Mouse (Mus musculus): ENCODE results near the gene Atxn1l. TPM values are rescaled to one million over a fixed set of nuclear protein-coding genes. Genes with fewer than 3 reads are reported as not detected.

Atxn1l gene
- polyA plus RNA-seq (2014; fragmentation: Nextera tagmentation; extraction: Ambion mirVana): 4.6 TPM in 2 replicates

DNA sequence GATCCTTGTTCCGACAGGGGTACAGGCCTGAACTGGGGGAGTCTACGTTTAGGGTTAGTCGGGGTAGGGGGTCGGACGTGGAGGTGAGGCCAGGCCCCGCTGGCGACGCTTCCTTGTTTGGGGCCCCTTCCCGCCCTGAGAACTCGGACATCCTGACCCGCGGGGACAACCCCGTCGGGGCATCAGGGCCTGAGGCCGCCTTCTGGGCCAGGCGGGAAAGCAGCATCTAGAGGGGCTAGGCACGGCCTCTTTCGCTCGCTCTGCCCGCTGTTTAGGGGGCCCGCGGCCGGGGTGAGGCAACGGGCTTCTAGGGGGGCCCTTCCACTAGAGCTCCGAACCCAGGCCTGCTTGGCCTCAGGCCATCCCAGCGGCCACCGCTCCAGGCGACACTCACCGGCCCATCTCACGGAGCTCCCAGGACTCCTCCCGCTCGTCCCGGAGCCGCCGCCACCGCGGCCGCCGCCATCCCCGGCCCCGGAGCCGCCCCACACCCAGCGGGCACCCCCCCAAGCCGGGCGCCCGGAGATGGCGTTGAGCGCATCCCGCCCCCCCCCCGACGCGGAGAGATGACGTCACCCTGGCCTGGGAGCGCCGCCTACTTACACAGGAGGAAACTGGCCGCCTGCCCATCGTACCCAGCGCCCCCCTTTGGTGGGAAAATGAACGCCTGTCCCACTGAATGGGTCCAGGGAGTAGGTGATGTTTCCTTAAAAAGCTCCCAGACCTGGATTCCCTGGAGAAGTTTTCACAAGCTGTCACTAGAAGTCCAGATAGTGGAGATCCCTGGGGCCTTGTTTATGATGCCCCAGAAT lies at the start of gene Atxn1l:
TSS of gene Atxn1l (minus strand) at position 503 of the 812 bp plus-strand sequence.
- peaks cover 12% of the 10 kb centered on the region for H3K4me1 ChIP-seq (replicated peaks; ENCODE audit: control insufficient read depth, insufficient read depth, low read length)
- peak within 1 kb of the TSS; percentile 99 for H3K4me3 ChIP-seq (replicated peaks; ENCODE audit: low read length)
- H3K9ac ChIP-seq: peak within 1 kb of the TSS; percentile 85
- no peaks in the 10 kb centered on the region for H3K27me3 ChIP-seq (ENCODE audit: control insufficient read depth, insufficient read depth, low read length)
- ATAC-seq (ENCODE audit: low FRiP score) (peak; percentile 84), DNase-seq (ENCODE audit: low spot score) (peak; percentile 84)
- H3K4me2 ChIP-seq (replicated peaks): peak within 1 kb of the TSS; percentile 67
- H3K27ac ChIP-seq: peak within 1 kb of the TSS; percentile 72
- H3K36me3 ChIP-seq (replicated peaks; ENCODE audit: control insufficient read depth, insufficient read depth): peaks cover 22% of the 10 kb centered on the region
- H3K9me3 ChIP-seq (ENCODE audit: control insufficient read depth, low read length): no peaks in the 10 kb centered on the region
- under 1% methylated on average over 54 of the region's 59 CpGs for WGBS

DNA sequence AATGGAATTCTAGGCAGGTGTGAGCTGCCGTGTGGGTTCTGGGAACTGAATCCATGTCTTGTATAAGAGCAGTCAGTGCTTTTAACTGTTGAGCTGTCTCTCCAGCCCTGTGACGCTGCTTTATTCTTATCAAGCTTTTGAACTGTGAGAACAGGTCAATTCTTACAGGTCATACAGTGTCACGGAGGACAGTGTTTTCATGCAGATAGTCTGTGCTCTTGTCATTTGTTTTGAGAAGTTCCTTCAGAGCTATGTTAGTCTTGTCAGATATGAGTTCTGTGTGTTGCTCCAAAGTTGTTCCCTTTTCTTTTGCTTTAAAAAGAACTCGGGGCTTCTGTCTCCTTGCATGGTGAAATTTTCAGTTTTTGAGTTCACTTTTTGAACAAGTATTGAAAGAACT lies 43.0 kb upstream of the Atxn1l start:
- ATAC-seq (ENCODE audit: low FRiP score): no peak
- Histone ChIP-seq H3K9me3 (ENCODE audit: control insufficient read depth, low read length) (no peaks in the 10 kb centered on the region), H3K27ac (no peak overlapping the region), H3K36me3 (replicated peaks; ENCODE audit: control insufficient read depth, insufficient read depth) (no peaks in the 10 kb centered on the region), H3K4me3 (replicated peaks; ENCODE audit: low read length) (no peak overlapping the region), H3K27me3 (ENCODE audit: control insufficient read depth, insufficient read depth, low read length) (no peaks in the 10 kb centered on the region), H3K4me2 (replicated peaks) (peak overlapping the region; percentile 98), H3K9ac (no peak overlapping the region), H3K4me1 (replicated peaks; ENCODE audit: control insufficient read depth, insufficient read depth, low read length) (peaks cover 14% of the 10 kb centered on the region)
- WGBS: 74% methylated on average over 4 of the region's 4 CpGs
- no peak for DNase-seq (ENCODE audit: low spot score)

DNA sequence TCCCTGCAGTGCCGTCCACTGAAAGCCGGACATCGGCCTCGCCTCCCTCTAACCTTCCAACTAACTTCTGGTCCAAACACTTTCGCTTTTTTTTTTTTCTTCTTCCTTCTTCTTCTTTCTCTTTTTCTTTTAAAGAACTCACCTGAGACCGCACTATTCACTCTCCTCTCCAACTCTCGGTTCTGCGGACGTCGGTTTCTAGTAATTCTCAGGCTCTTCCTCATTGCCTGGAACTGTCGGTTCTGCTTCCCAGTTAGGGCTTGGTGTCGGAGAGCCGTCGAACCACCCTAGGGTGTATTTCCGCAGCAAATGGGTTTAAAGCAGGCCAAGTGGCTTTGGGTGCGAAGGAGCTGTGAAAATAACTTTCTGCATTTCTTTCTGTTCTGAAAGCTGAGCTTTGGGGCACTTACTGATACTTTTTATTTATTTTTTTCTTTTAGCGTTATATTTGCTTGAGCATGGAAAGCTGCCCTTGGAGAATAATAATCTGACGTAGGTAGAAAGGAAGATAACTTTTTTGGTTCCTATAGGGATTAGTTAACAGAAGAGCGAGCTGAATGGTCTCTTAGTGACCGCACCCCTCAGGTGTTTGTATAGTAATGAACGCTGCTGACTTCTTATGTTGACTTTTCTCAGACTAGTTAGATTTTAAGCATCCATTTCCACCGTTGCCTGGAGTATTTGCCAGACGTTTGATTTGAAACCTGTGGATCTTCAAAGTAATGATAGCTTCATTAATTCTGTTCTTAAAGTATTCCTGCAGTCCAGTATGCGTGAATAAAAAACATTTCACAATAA lies 42.1 kb upstream of the Atxn1l start:
- Histone ChIP-seq H3K9me3 (ENCODE audit: control insufficient read depth, low read length) (no peaks in the 10 kb centered on the region), H3K9ac (peak overlapping the region; percentile 98), H3K4me3 (replicated peaks; ENCODE audit: low read length) (peak overlapping the region; percentile 95), H3K4me2 (replicated peaks) (peak overlapping the region; percentile 98), H3K36me3 (replicated peaks; ENCODE audit: control insufficient read depth, insufficient read depth) (no peaks in the 10 kb centered on the region), H3K27ac (peak overlapping the region; percentile 99), H3K4me1 (replicated peaks; ENCODE audit: control insufficient read depth, insufficient read depth, low read length) (peaks cover 14% of the 10 kb centered on the region), H3K27me3 (ENCODE audit: control insufficient read depth, insufficient read depth, low read length) (0 out of 2 replicates have a peak, but pooled peaks cover 5% of the 10 kb centered on the region)
- WGBS: 25% methylated on average over 24 of the region's 24 CpGs
- ATAC-seq (ENCODE audit: low FRiP score): no peak
- no peak for DNase-seq (ENCODE audit: low spot score)

DNA sequence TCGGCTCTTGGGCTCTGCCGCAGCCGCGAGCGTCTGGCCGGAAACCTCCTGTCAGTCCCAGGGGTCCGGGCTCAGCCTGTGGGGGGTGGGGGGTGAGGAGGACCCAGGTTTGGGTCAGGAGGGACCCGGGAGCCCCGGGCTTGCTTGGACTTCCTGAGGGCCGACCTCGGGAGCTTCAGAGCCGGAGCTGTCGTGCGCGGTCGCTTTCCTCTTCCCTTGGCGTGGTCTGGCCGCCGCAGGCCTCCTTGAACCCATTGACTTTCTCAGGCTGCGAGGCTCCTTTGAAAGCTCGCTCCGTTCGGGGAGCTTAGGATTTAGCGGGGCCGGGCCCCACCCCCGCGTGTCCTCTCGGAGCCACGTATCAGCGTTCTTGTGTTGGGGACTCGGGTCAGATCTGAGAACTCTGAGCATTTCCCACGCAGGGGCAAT lies 41.5 kb upstream of the Atxn1l start:
- H3K9me3 ChIP-seq (ENCODE audit: control insufficient read depth, low read length): no peaks in the 10 kb centered on the region
- H3K27me3 ChIP-seq (ENCODE audit: control insufficient read depth, insufficient read depth, low read length): 0 out of 2 replicates have a peak, but pooled peaks cover 9% of the 10 kb centered on the region
- H3K9ac ChIP-seq: peak overlapping the region; percentile 98
- H3K36me3 ChIP-seq (replicated peaks; ENCODE audit: control insufficient read depth, insufficient read depth): no peaks in the 10 kb centered on the region
- H3K4me3 ChIP-seq (replicated peaks; ENCODE audit: low read length): peak overlapping the region; percentile 95
- H3K4me1 ChIP-seq (replicated peaks; ENCODE audit: control insufficient read depth, insufficient read depth, low read length): peaks cover 14% of the 10 kb centered on the region
- 0% methylated on average over 31 of the region's 32 CpGs for WGBS
- ATAC-seq (ENCODE audit: low FRiP score) (peak; percentile 71), DNase-seq (ENCODE audit: low spot score) (peak; percentile 29)
- H3K27ac ChIP-seq: peak overlapping the region; percentile 99
- H3K4me2 ChIP-seq (replicated peaks): peak overlapping the region; percentile 98

DNA sequence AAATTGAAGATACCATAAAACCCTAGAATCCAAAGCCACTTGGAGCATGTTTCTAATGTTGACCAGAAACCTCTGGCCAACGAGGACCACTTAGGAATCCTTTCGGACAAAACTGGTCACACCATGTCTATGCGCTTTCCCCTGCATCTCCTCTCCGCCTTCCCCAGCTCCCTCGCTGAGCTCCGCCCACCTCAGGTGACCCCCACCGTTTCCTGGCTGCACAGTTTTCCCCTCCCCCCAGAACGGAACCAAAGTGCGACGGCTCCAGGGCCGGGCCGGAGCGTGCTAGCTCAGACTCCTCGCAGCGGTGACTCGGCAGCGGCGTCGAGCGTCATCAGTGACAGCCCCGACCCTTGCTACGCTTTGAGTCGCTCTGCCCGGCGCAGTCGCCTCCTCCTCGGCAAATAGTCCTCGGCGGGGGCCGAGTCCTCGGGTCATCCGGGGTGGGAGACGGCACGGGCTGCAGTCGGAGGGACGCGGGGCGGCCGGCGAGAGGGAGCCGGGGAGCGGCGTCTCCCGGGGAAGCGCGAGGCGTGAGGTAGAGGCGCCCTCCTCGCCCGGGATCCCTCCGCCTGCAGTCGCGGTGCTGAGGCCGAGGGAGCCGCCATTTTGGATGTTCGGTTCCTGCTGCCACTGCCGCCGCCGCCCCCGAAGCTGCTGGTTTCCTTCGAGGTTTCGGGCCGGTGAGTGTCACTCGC lies 40.9 kb upstream of the Atxn1l start, which contains the start of gene Ap1g1:
TSS of gene Ap1g1 (plus strand) at position 275 of the 698 bp plus-strand sequence.
- peaks cover 13% of the 10 kb centered on the region; the same call in 1 of the 2 replicates for H3K27me3 ChIP-seq (ENCODE audit: control insufficient read depth, insufficient read depth, low read length)
- peak; percentile 99 for DNase-seq (ENCODE audit: low spot score)
- peak within 1 kb of the TSS; percentile 99 for H3K27ac ChIP-seq
- peaks cover 14% of the 10 kb centered on the region for H3K4me1 ChIP-seq (replicated peaks; ENCODE audit: control insufficient read depth, insufficient read depth, low read length)
- peak; percentile 99 for ATAC-seq (ENCODE audit: low FRiP score)
- peak within 1 kb of the TSS; percentile 98 for H3K4me2 ChIP-seq (replicated peaks)
- peak within 1 kb of the TSS; percentile 95 for H3K4me3 ChIP-seq (replicated peaks; ENCODE audit: low read length)
- no peaks in the 10 kb centered on the region for H3K9me3 ChIP-seq (ENCODE audit: control insufficient read depth, low read length)
- WGBS: under 1% methylated on average over 64 of the region's 64 CpGs
- H3K9ac ChIP-seq: peak within 1 kb of the TSS; percentile 98
- no peaks in the 10 kb centered on the region for H3K36me3 ChIP-seq (replicated peaks; ENCODE audit: control insufficient read depth, insufficient read depth)

DNA sequence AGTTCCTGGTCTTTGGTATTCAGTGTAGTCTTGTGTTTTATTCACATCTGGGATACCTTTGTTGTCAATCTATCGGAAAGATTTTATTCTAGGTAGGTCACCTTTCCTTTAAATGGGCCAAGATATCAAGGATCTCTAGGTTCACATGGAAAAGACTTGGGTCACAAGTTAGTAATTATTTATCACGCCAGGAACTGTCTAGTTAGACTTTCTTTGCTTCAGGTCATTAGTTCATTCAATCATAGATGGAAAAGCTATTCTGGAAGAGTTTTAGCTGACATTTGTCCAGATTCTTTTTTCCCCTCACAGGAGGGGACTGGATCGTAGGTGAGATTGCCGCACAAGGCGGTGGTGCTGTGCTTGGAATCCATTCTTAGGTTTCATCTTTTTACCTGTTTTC lies 40.3 kb upstream of the Atxn1l start:
- peak overlapping the region; percentile 98 for H3K9ac ChIP-seq
- WGBS: 25% methylated on average over 5 of the region's 5 CpGs
- peak overlapping the region; percentile 98 for H3K4me2 ChIP-seq (replicated peaks)
- no peak for DNase-seq (ENCODE audit: low spot score)
- no peak for ATAC-seq (ENCODE audit: low FRiP score)
- H3K27me3 ChIP-seq (ENCODE audit: control insufficient read depth, insufficient read depth, low read length): peaks cover 13% of the 10 kb centered on the region; the same call in 1 of the 2 replicates
- H3K27ac ChIP-seq: peak overlapping the region; percentile 99
- H3K36me3 ChIP-seq (replicated peaks; ENCODE audit: control insufficient read depth, insufficient read depth): no peaks in the 10 kb centered on the region
- peaks cover 14% of the 10 kb centered on the region for H3K4me1 ChIP-seq (replicated peaks; ENCODE audit: control insufficient read depth, insufficient read depth, low read length)
- peak overlapping the region; percentile 95 for H3K4me3 ChIP-seq (replicated peaks; ENCODE audit: low read length)
- no peaks in the 10 kb centered on the region for H3K9me3 ChIP-seq (ENCODE audit: control insufficient read depth, low read length)

DNA sequence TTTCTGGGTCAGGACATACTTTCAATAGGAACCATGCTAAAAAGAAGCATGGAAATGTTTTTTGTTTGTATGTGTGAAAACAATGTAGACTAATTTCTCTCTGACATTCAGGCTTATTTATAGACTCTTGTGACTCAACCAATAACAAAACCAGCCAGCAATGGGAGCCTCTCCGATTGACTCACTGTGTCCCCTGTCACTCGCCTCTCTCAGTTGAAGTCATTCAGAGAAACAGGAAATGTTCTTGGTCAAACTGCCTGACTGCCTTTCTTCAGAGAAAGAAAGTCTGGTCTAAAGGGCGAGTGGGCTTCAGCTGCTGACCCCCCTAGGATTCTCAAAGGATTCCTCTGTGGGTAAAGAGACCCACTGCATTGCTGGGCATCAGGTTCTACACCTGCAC lies 35.6 kb upstream of the Atxn1l start:
- Histone ChIP-seq H3K4me3 (replicated peaks; ENCODE audit: low read length) (no peak overlapping the region), H3K27me3 (ENCODE audit: control insufficient read depth, insufficient read depth, low read length) (peaks cover 13% of the 10 kb centered on the region; the same call in 1 of the 2 replicates), H3K4me1 (replicated peaks; ENCODE audit: control insufficient read depth, insufficient read depth, low read length) (no peaks in the 10 kb centered on the region; the same call in 1 of the 2 replicates), H3K4me2 (replicated peaks) (no peak overlapping the region), H3K9me3 (ENCODE audit: control insufficient read depth, low read length) (no peaks in the 10 kb centered on the region), H3K36me3 (replicated peaks; ENCODE audit: control insufficient read depth, insufficient read depth) (no peaks in the 10 kb centered on the region), H3K27ac (no peak overlapping the region), H3K9ac (no peak overlapping the region)
- DNase-seq (ENCODE audit: low spot score) (no peak), ATAC-seq (ENCODE audit: low FRiP score) (no peak)
- 55% methylated on average over 3 of the region's 3 CpGs for WGBS

DNA sequence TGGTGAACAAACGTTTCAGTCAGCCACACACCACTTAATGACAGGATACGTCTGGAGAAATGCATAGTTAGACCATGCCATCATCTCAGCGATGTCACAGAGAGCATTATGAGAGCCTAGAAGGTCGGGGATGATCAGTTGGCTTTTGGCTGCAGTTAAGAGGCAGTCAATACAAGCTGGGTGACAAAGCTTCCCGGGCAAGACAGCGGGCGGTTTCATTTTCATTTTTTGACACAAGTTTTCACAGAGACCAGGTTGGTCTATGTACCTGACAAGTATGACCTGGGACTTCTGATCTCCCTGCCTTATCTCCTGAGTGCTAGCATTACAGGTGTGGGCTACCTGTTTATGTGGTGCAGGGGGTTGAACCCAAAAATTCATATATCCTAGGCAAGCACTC lies 28.5 kb upstream of the Atxn1l start:
- Histone ChIP-seq H3K27me3 (ENCODE audit: control insufficient read depth, insufficient read depth, low read length) (no peaks in the 10 kb centered on the region), H3K9ac (no peak overlapping the region), H3K4me3 (replicated peaks; ENCODE audit: low read length) (no peak overlapping the region), H3K36me3 (replicated peaks; ENCODE audit: control insufficient read depth, insufficient read depth) (no peaks in the 10 kb centered on the region), H3K4me1 (replicated peaks; ENCODE audit: control insufficient read depth, insufficient read depth, low read length) (no peaks in the 10 kb centered on the region), H3K27ac (no peak overlapping the region), H3K9me3 (ENCODE audit: control insufficient read depth, low read length) (peaks cover 7% of the 10 kb centered on the region; the same call in 1 of the 2 replicates), H3K4me2 (replicated peaks) (no peak overlapping the region)
- WGBS: 78% methylated on average over 7 of the region's 7 CpGs
- ATAC-seq (ENCODE audit: low FRiP score) (no peak), DNase-seq (ENCODE audit: low spot score) (no peak)
